Mouse (Mus musculus) liver, embryonic 14.5 days (tissue): Measurements from ENCODE around the gene Abca1.

ENCODE experiments used
- CTCF ChIP-seq: IDR thresholded peaks from 2 replicates; pipeline ENCODE4 v1.5.1; 2016; ENCODE audit warnings: antibody characterized with exemption, low read depth, control low read depth
- EP300 ChIP-seq: IDR thresholded peaks from 2 replicates; pipeline ENCODE4 v1.6.1; 2016; ENCODE audit warnings: antibody characterized with exemption, low read depth

DNA sequence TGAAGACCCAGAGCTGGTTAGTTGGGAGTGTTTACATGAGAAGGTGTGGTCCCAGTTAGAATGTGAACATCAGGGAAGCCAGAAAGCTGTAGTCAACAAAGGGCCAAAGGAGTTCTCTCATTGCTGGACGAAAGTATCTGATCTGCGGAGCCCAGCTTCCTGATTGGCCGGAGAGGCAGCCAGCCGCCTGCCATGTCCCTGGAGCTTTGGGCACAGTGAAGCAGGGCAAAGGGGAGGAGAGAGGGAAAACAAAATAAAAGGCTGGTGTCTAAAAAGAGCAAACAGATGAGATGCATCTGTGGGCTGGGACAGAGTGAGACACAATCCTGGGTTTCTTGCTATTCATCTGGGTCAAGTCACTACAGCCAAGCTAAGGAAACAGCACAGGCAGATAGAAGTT, 44.3 kb downstream of the Abca1 start:
- no peak for TF ChIP-seq CTCF
- no peak for TF ChIP-seq EP300
